Mouse (Mus musculus) stomach, embryonic 14.5 days (tissue): ENCODE results near the gene Rer1. TPM values are rescaled to one million over a fixed set of nuclear protein-coding genes. Genes with fewer than 3 reads are reported as not detected.

ENCODE experiments used
- ATAC-seq: fragments of 200-750 bp; cut with Nextera tagmentation; 2 replicates; pipeline ENCODE4 v1.8.0; 2017; ENCODE audit warnings: low read depth, moderate TSS enrichment; ENCODE audit not compliant: insufficient number of reproducible peaks, insufficient read depth, low FRiP score
- H3K27ac ChIP-seq: fragments of 300-500 bp; sonication (generic); 2 replicates; pipeline ENCODE4 v1.5.1; 2014; ENCODE audit warnings: mild to moderate bottlenecking, low read length, moderate library complexity, mixed read lengths
- H3K27me3 ChIP-seq: fragments of 300-500 bp; sonication (generic); 2 replicates; pipeline ENCODE4 v1.6.1; 2014; ENCODE audit warnings: low read length, control low read depth, mixed read lengths; ENCODE audit not compliant: control insufficient read depth, insufficient read depth
- H3K36me3 ChIP-seq: fragments of 300-500 bp; sonication (generic); 2 replicates; pipeline ENCODE4 v1.6.1; 2014; ENCODE audit warnings: mild to moderate bottlenecking, control low read depth, low read length, moderate library complexity, mixed read lengths; ENCODE audit not compliant: control insufficient read depth, insufficient read depth
- H3K4me1 ChIP-seq: fragments of 300-500 bp; sonication (generic); 2 replicates; pipeline ENCODE4 v1.6.1; 2014; ENCODE audit warnings: low read length, control low read depth, mixed read lengths; ENCODE audit not compliant: control insufficient read depth, insufficient read depth
- H3K4me2 ChIP-seq: fragments of 300-500 bp; sonication (generic); replicated peaks from 2 replicates; pipeline ENCODE4 v1.6.1; 2014; ENCODE audit warnings: low read depth, low read length, control low read depth
- H3K4me3 ChIP-seq: fragments of 300-500 bp; sonication (generic); 2 replicates; pipeline ENCODE4 v1.5.1; 2014; ENCODE audit warnings: low read depth, low read length, control low read depth
- H3K9ac ChIP-seq: fragments of 300-500 bp; sonication (generic); replicated peaks from 2 replicates; pipeline ENCODE4 v1.6.1; 2014; ENCODE audit warnings: low read depth, mild to moderate bottlenecking, control low read depth, low read length, moderate library complexity, mixed read lengths
- H3K9me3 ChIP-seq: fragments of 300-500 bp; sonication (generic); 2 replicates; pipeline ENCODE4 v1.6.1; 2016; ENCODE audit warnings: low read depth, low read length, control low read depth; ENCODE audit not compliant: control insufficient read depth
- WGBS: fragments of 180-500 bp; shearing (Covaris S2); extraction: QIAGEN DNeasy Blood & Tissue Kit; methylation state at CpG from one replicate; pipeline ENCODE4 v1.1.7; 2014; 5-methylcytosine and 5-hydroxymethylcytosine counted together
- polyA plus RNA-seq: library from polyadenylated mRNA; unstranded; fragments of >200 nt; fragmentation: Nextera tagmentation; extraction: Ambion mirVana; gene quantifications from 2 replicates; pipeline ENCODE4 v1.2.1, GENCODE M21; 2014

Gene Rer1
- polyA plus RNA-seq, 1 experiment from 2014 or later = 174 TPM

- no peak overlapping the region for H3K4me3 ChIP-seq
- ATAC-seq = peak; percentile 64
- H3K36me3 ChIP-seq = no peaks in the 10 kb centered on the region
- no peak overlapping the region for H3K9ac ChIP-seq
- H3K4me2 ChIP-seq = no peak overlapping the region
- no peaks in the 10 kb centered on the region for H3K9me3 ChIP-seq
- H3K27me3 ChIP-seq = no peaks in the 10 kb centered on the region
- peak overlapping the region; percentile 79; the same call in 1 of the 2 replicates for H3K27ac ChIP-seq
- H3K4me1 ChIP-seq = peaks cover 17% of the 10 kb centered on the region
- 51% methylated on average over 5 of the region's 5 CpGs for WGBS
These were observed 34.4 kb upstream of the Rer1 start for GRCm38 (mm10) chr4:155120583-155120982.

GRCm38 (mm10) chr4:155120038-155120437, 33.9 kb upstream of the Rer1 start:
- Histone ChIP-seq H3K9ac (no peak overlapping the region), H3K4me2 (no peak overlapping the region), H3K27ac (peak overlapping the region; percentile 79; the same call in 1 of the 2 replicates), H3K4me1 (peaks cover 19% of the 10 kb centered on the region), H3K27me3 (no peaks in the 10 kb centered on the region), H3K9me3 (no peaks in the 10 kb centered on the region), H3K36me3 (no peaks in the 10 kb centered on the region), H3K4me3 (no peak overlapping the region)
- no peak for ATAC-seq
- WGBS = 81% methylated on average over 7 of the region's 7 CpGs

GRCm38 (mm10) chr4:155118278-155118677, 32.1 kb upstream of the Rer1 start:
- Histone ChIP-seq H3K9ac (no peak overlapping the region), H3K9me3 (no peaks in the 10 kb centered on the region), H3K4me1 (peaks cover 14% of the 10 kb centered on the region), H3K27ac (no peak overlapping the region), H3K4me3 (no peak overlapping the region), H3K4me2 (no peak overlapping the region), H3K27me3 (no peaks in the 10 kb centered on the region), H3K36me3 (no peaks in the 10 kb centered on the region)
- WGBS = 83% methylated on average over 10 of the region's 10 CpGs
- ATAC-seq = no peak

DNA sequence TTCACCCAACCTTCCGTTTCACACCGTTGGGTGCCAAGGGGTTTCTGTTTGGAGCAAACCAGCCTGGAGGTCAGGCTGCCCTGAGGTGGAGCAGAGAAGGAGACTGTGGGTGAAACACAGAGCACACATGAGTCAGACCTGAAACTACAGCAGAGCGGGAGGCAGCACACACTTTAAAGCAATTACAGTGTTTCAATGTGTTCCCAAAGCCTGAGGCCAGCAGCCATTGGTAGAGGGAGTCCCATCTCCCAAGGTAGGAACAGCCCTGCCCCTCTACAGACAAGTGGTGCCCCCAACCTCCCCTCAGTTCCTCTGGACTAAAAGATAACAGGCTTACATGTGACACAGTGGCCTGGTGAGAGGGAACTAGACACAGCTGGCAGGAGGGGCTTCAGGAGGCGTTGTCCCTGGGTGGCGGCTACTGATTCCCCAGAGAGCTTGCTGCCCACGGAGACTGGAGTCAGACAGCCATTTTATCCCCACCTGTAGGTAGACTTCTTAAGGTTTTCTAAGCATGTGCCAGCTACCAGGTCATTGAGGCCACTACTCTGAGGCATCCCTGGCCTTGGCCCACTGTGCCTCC, 31.3 kb upstream of the Rer1 start:
- Histone ChIP-seq H3K4me1 (peaks cover 9% of the 10 kb centered on the region), H3K9ac (no peak overlapping the region), H3K4me3 (no peak overlapping the region), H3K27ac (no peak overlapping the region), H3K27me3 (no peaks in the 10 kb centered on the region), H3K36me3 (no peaks in the 10 kb centered on the region), H3K4me2 (no peak overlapping the region), H3K9me3 (no peaks in the 10 kb centered on the region)
- 75% methylated on average over 6 of the region's 6 CpGs for WGBS
- no peak for ATAC-seq

GRCm38 (mm10) chr4:155116607-155117006, 30.4 kb upstream of the Rer1 start:
- H3K27ac ChIP-seq = no peak overlapping the region
- no peak for ATAC-seq
- no peaks in the 10 kb centered on the region for H3K9me3 ChIP-seq
- H3K9ac ChIP-seq = no peak overlapping the region
- H3K4me2 ChIP-seq = no peak overlapping the region
- H3K4me1 ChIP-seq = 0 out of 2 replicates have a peak, but pooled peaks cover 2% of the 10 kb centered on the region
- no peaks in the 10 kb centered on the region for H3K36me3 ChIP-seq
- H3K4me3 ChIP-seq = no peak overlapping the region
- no peaks in the 10 kb centered on the region for H3K27me3 ChIP-seq
- 63% methylated on average over 4 of the region's 4 CpGs for WGBS

- Histone ChIP-seq H3K36me3 (no peaks in the 10 kb centered on the region), H3K4me2 (no peak overlapping the region), H3K27me3 (no peaks in the 10 kb centered on the region), H3K4me1 (0 out of 2 replicates have a peak, but pooled peaks cover 2% of the 10 kb centered on the region), H3K9ac (no peak overlapping the region), H3K9me3 (no peaks in the 10 kb centered on the region), H3K27ac (no peak overlapping the region), H3K4me3 (no peak overlapping the region)
- WGBS = 60% methylated on average over 8 of the region's 8 CpGs
- ATAC-seq = no peak
These were observed 27.7 kb upstream of the Rer1 start for GRCm38 (mm10) chr4:155113766-155114410.

DNA sequence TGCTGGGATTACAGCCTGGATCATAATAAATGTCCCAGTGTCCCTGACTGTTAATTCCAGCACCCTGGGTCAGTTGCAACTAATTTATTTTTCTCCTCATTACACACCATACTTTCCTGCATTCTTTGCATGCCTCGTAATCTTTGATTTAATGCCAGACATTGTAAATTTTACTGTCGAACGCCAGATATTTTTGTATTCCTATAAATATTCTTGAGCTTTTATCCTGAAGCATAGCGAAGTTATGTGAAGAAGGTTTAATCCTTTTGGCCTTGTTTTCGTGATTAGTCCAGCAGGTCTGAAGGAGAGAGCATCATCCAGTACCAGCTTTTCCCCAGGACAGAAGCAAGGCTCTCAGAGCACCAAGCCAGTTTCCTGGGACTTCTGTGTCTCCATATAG, 23.3 kb upstream of the Rer1 start:
- no peak overlapping the region for H3K27ac ChIP-seq
- ATAC-seq = no peak
- H3K36me3 ChIP-seq = no peaks in the 10 kb centered on the region
- no peak overlapping the region for H3K4me2 ChIP-seq
- no peaks in the 10 kb centered on the region for H3K27me3 ChIP-seq
- H3K9me3 ChIP-seq = no peaks in the 10 kb centered on the region
- 53% methylated on average over 5 of the region's 5 CpGs for WGBS
- H3K4me3 ChIP-seq = no peak overlapping the region
- no peak overlapping the region for H3K9ac ChIP-seq
- no peaks in the 10 kb centered on the region for H3K4me1 ChIP-seq

DNA sequence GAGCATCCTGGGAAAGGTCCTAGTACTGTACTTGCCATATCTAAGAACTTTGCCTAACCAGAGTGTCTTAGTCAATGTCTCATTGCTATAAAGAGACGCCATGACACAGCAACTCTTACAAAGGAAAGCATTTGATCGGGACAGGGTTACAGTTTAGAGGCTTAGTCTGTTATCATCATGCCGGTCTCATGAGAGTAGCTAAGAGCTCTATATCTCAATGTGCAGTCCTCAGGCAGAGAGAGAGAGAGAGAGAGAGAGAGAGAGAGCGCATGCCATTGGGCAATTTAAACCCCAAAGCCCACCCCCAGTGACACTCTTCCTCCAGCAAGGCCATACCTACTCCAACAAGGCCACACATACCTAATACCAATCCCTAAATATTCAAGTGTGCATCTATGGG, 21.7 kb upstream of the Rer1 start:
- Histone ChIP-seq H3K4me3 (no peak overlapping the region), H3K4me2 (no peak overlapping the region), H3K9me3 (no peaks in the 10 kb centered on the region), H3K36me3 (no peaks in the 10 kb centered on the region), H3K27ac (no peak overlapping the region), H3K27me3 (no peaks in the 10 kb centered on the region), H3K4me1 (no peaks in the 10 kb centered on the region), H3K9ac (no peak overlapping the region)
- no peak for ATAC-seq
- WGBS = 94% methylated on average over 4 of the region's 4 CpGs

GRCm38 (mm10) chr4:155098572-155098971, 12.4 kb upstream of the Rer1 start:
- Histone ChIP-seq H3K4me1 (no peaks in the 10 kb centered on the region), H3K9ac (no peak overlapping the region), H3K27ac (no peak overlapping the region), H3K4me3 (no peak overlapping the region), H3K4me2 (no peak overlapping the region), H3K36me3 (no peaks in the 10 kb centered on the region), H3K27me3 (no peaks in the 10 kb centered on the region), H3K9me3 (no peaks in the 10 kb centered on the region)
- WGBS = 86% methylated on average over 4 of the region's 4 CpGs
- no peak for ATAC-seq
